Mouse (Mus musculus) lung, postnatal 25 days (tissue): Measurements from ENCODE around the gene Vwc2.

Experiments
- DNase-seq: peaks from one replicate; pipeline ENCODE4 v3.0.0; 2022; ENCODE audit warnings: low spot score

Vwc2 gene

DNA sequence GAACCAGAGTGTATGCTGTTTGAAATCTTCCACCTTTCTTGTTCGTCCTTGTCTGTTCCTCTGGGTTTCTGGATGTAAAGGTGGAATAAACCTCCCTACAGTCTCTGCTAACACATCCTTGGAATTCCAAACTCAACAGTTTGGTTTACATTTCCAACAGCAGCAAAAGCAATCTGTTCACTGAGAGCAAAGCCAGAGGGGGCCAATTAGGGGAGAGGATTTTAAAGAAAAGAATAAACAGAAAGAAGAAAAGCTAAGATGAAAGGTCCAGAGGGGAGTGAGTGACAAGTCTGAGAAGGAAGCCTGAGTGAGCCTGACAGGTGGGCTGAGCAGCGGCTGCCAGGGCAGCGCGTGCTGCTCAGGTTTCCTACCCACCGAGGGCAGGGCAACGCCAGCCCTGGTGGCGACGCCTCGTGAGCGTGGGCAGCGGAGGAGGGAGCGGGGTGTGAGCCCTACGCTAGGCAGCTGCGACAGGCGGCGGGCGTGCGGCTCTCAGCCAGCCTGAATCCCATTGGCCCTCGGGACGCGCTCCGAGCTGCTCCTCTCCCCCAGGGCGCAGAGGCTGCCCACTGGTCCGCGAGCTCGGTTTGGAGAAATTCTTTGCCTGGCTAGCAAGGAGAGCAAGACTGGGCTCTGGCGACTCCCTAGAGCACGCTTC lies at the start of gene Vwc2:
Gene Vwc2 (plus strand): TSS at position 648 of the 658 bp plus-strand sequence.
- no peak for DNase-seq

GRCm38 (mm10) chr11:11088162-11088756 lies 25.8 kb upstream of the Vwc2 start:
- no peak for DNase-seq

DNA sequence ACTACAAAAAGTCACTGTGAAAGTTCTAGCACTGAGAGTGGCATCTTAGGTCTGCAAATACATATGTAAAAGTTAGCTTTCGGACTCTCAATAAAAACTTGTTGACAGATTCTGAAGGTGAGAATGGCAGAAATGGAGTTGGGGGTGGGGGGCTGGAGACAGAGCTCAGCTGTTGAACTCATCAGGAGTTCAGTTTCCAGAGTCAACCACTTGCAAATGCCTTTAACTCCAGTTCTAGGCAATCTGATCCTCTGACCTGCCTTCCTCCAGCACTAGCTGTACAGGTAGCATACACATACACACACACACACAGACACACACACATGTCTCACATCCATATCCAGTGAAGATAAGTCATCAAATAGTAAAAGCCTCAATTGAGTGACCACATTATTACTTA lies 16.4 kb upstream of the Vwc2 start:
- DNase-seq, result no peak

GRCm38 (mm10) chr11:11098282-11098681 lies 15.7 kb upstream of the Vwc2 start:
- no peak for DNase-seq

- no peak for DNase-seq
Measured at GRCm38 (mm10) chr11:11099011-11099410, 15.0 kb upstream of the Vwc2 start.

DNA sequence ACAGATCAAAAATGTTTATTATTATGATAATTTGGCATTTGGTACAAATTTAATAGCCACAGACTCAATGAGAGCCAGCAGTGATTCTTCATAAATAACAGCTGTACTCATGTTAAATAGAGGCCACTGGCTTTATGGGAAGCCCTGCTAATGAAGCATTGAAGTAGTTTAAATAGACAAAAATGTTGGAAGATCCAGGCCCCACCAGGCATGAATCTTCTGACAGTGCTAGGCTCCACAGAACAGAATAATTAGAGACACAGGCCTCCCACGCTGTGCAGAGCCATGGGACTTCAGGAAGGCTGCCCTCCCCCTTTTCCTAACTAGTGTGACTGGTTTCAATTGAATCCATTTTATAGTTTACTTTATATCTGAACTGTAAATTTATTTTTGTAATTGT lies 11.8 kb upstream of the Vwc2 start:
- no peak for DNase-seq

GRCm38 (mm10) chr11:11102620-11103019 lies 11.4 kb upstream of the Vwc2 start:
- DNase-seq, result no peak

GRCm38 (mm10) chr11:11108922-11109321 lies 5.1 kb upstream of the Vwc2 start:
- no peak for DNase-seq

DNA sequence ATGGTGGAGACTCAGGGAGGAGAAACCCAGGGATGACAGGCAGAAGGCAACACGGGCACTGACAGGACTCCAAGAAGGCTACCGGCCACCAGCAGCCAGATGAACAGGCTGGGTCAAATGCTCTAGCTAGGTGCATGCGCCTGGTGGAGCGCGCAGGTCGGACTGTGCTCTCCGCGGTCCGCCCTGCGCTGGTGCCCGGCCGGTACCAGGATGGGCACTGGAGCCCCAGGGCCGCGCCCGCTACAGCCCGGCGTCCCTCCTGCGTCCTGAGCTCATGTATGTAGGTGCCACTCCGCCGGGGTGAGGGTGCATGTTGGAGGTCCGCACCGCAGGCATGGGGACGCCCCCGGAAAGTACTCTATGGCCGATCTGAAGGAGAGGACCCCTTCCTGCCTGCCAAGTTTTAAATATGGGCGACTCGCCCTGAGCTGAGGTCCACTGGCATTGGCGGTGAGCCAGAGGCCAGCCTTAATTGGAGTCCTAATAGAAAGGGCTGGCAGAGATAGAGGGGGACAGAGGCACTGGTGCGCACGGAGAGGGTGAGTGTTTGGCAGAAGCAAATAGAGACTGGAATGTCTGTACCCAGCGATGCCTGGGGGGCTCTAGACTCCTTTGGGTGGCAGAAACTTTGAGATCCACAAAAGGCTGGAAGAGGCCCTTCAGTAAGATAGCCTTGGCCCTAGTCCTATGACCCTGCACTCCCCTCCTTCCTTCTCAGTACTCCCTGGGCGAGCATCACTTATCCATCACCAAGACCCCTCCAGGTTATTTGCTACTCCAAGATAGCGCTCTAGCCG lies 409 bp downstream of the Vwc2 start:
- DNase-seq, result no peak

- DNase-seq, result no peak
Measured at GRCm38 (mm10) chr11:11115031-11115647, 1.1 kb downstream of the Vwc2 start.

DNA sequence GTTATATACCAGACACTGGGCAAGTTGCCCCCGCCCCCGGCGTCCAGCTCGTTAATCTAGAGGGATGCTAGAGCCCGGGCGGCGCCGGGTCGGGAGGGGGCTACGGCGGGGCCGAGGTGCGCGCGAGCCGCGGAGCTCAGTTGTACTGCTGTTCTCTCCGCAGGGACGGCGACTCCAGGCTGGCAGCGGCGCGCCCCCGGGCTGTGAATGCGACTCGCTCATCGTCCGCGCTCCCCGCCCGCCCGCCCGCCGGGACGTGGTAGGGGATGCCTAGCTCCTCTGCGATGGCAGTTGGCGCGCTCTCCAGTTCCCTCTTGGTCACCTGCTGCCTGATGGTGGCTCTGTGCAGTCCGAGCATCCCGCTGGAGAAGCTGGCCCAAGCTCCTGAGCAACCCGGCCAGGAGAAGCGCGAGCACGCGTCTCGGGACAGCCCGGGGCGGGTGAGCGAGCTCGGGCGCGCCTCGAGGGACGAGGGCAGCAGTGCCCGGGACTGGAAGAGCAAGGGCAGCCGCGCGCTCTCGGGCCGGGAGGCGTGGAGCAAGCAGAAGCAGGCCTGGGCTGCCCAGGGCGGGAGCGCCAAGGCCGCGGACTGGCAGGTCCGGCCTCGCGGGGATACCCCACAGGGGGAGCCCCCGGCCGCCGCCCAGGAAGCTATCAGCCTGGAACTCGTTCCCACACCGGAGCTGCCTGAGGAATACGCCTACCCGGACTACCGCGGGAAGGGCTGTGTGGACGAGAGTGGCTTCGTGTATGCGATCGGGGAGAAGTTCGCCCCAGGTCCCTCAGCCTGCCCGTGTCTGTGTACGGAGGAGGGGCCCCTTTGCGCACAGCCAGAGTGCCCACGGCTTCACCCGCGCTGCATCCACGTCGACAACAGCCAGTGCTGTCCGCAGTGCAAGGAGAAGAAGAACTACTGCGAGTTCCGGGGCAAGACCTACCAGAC lies 1.9 kb downstream of the Vwc2 start:
- no peak for DNase-seq

- no peak for DNase-seq
Measured at GRCm38 (mm10) chr11:11116736-11117135, 2.7 kb downstream of the Vwc2 start.

- no peak for DNase-seq
Measured at GRCm38 (mm10) chr11:11122866-11123265, 8.8 kb downstream of the Vwc2 start.

DNA sequence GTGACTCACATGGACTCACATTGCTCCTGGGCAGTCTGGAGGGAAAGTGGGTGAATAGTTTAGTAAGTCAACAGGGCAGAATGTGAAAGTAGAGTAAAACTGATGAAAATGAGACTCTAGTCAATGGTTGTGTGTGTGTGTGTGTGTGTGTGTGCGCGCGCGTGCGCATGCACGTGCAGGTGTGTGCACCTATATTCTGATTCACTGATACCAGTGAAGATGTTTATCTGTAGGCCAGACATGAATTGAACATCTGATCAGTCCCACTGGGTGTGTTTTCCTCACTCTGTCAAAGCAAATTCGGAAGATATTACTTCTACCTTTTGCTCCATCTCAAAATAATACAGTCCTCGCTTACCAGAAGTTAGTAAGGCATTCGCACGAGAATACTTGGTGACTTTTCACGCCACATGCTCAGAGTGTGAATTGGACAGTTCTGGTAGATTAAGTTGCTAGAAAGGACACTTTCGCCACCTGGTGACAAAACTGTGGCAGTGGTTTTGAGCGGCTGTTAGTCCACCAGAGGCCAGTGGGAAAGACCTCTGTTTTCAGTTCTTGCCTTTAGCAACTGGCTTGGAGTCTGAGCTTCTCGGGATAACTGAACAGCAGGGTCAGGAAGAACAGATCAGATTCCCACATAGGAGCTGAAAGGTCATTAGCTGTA lies 17.5 kb downstream of the Vwc2 start:
- DNase-seq, result peak; percentile 18

DNA sequence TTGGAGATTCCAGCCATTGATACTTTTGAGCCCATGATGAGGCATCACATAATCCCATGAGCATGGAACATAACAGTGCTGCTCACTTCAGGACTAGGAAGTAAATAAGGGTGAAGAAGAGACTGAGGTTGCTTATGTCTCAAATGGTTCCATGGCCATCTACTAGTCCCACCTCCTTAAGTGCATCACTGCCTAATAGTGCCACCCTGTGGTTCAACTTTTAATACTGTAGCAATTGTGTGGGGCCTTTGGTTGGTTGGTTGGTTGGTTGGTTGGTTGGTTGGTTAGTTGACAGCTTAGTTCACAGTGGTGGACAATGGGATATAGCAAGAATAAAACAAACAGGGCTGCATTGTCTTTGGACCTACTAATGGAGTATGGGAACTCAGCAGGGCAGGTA lies 26.6 kb downstream of the Vwc2 start:
- no peak for DNase-seq

DNA sequence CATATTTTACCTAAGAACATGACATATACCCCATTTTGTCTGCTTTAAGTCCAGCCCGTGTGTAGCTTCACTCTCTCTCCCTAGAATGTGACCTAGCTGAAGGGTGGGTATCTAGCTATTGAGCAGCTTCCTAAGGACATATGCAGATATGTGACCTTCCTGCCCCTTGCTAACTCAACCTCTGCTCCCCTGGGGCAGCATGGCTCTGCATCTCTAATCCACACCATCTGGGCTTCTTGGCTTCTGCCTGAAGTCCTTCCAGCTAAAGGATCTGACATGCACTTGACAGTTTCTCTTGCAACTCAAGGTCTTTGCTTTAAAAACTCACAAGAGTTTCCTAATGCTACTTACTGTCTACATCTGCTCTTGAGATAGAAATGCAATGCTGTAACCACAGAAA lies 38.7 kb downstream of the Vwc2 start:
- no peak for DNase-seq

GRCm38 (mm10) chr11:11171396-11171795 lies 57.4 kb downstream of the Vwc2 start:
- no peak for DNase-seq

GRCm38 (mm10) chr11:11175259-11175658 lies 61.2 kb downstream of the Vwc2 start:
- no peak for DNase-seq

DNA sequence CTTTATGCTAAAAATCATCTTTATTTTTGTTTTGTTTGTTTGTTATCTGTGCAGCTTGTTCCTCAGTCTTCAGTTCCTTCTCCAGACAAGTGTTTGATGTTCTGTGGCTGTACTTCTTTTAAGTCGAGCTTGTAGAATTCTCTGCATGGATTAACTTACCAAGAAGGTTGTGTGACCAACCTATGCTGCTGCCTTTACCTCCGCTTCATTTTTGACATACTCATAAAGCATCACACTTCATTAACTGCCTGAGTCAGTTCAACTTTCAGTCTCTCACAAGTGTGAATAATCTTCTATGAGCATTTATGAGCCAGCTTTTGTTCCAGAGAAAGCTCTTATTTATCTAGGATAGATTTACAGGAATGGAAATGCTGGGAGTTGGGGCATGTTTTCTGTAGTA lies 68.7 kb downstream of the Vwc2 start:
- no peak for DNase-seq

DNA sequence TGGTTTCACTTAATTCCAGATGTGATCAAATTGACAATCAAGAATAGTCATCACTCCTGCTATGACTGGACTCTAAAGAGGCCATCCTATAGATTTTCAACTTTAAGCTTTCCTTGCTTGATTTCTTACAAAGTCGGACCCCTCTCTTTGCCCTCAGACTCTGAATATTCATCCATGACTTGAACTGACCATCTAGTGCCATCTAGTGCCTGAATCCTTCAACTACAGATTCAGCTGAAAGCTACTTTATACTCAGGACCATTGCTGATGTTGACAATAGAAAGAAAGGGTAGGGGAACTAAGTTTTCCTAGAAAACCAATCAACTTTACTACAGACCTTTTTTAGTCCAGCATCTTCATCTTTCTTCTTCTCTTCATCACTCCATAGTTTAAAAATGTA lies 109.1 kb downstream of the Vwc2 start:
- no peak for DNase-seq

DNA sequence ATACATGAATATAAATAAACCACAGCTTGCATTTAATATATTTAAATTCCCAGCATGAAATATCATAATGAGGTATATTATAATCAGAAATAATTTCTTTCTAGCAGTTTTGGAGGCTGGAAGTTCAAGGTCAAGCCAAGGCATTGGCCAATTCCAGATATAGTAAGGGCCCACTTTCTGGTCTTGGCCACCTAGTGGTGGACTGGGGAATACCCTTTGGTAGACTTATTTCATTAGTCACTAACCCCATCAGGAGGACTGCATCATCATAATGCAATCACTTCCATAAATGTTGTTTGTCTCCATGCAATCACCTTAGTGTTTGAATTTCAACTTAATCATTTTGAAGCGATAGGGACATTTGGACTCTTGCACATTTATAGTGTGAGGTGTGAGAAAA lies 125.3 kb downstream of the Vwc2 start:
- no peak for DNase-seq
